Mouse (Mus musculus) liver, adult 2 months (tissue): ENCODE measurements around the gene Cubn.

Source experiments
- CTCF ChIP-seq: fragments of 200-500 bp; IDR thresholded peaks from 2 replicates; pipeline ENCODE4 v1.5.1; 2011; ENCODE audit warnings: low read depth, low read length, control low read depth
- POLR2A ChIP-seq: fragments of 200-500 bp; IDR thresholded peaks from 2 replicates; pipeline ENCODE4 v1.6.1; 2011; ENCODE audit warnings: low read length, control low read depth; ENCODE audit not compliant: insufficient read depth; ENCODE audit errors: extremely low read depth

DNA sequence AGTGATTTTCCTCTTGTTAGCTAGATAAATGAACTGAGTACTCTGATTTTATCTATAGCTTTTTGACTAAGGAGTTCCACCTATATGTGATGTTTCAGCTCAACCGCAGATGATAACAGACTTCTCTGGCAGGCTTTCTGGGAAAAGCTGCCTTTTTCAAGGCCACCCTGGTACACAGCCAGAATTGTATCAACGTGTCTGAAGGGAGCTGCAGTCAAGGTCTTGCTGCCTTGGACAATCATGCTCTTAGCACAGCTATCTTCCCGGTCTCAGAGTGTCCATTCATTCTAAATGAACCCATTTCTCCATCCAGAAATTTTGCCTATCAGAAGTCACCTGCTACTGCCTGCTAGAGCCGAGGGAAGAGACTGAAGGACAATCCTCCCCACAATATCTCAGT lies 35.9 kb upstream of the Cubn start:
- TF ChIP-seq CTCF = no peak
- no peak for TF ChIP-seq POLR2A
